ENCODE assay signal across 23 mouse cellular contexts in genomic region chr10:8657176-8658023, GRCm38 (mm10).
DNase-seq lines count a peak whose midpoint lies in the region; TF ChIP-seq lines count a peak whose summit lies in the region.
"Had no signal": no experiment of that assay in that cellular context is flagged by ENCODE, and none has a peak within 500 bp of the region (broad histone marks: within the 10 kb centered on the region; RNA-seq: fewer than 3 reads in every experiment).

No protein-coding gene starts in this region.

- TF ChIP-seq POLR2A in liver, adult 2 months (IDR thresholded peaks at IDR 0.05; ENCODE audit: extremely low read depth, insufficient read depth, low read length): no peak

- no peak for TF ChIP-seq CTCF in liver, adult 2 months (IDR thresholded peaks at IDR 0.05; ENCODE audit: low read depth, low read length)

- peaks cover 11% of the 10 kb centered on the region for H3K4me1 ChIP-seq in liver, adult 2 months (ENCODE audit: control insufficient read depth, insufficient read depth, low read length)
- H3K4me1 ChIP-seq: embryonic facial prominence, embryonic 10.5 days; embryonic facial prominence, embryonic 15.5 days; forebrain, embryonic 13.5 days; hindbrain, embryonic 12.5 days; intestine, embryonic 15.5 days had no signal

- no peaks in the 10 kb centered on the region for H3K36me3 ChIP-seq in liver, adult 2 months (ENCODE audit: control insufficient read depth, insufficient read depth, low read length)
- H3K36me3 ChIP-seq: embryonic facial prominence, embryonic 10.5 days; embryonic facial prominence, embryonic 15.5 days; heart, embryonic 13.5 days; hindbrain, embryonic 12.5 days; intestine, embryonic 15.5 days had no signal

- H3K27ac ChIP-seq in liver, adult 2 months (replicated peaks; ENCODE audit: insufficient read depth, low read depth, low read length): peak overlapping the region; percentile 50
- H3K27ac ChIP-seq: embryonic facial prominence, embryonic 10.5 days; embryonic facial prominence, embryonic 15.5 days; forebrain, embryonic 13.5 days; heart, embryonic 13.5 days; hindbrain, embryonic 12.5 days; hindbrain, postnatal 0 days; intestine, embryonic 15.5 days; kidney, postnatal 0 days; stomach, postnatal 0 days had no signal

- no peaks in the 10 kb centered on the region for H3K27me3 ChIP-seq in liver, adult 2 months (ENCODE audit: control insufficient read depth, insufficient read depth, low read length)
- H3K27me3 ChIP-seq: CH12.LX; embryonic facial prominence, embryonic 15.5 days; forebrain, embryonic 13.5 days; heart, embryonic 13.5 days; hindbrain, embryonic 12.5 days; intestine, embryonic 15.5 days had no signal

- H3K9ac ChIP-seq in liver, adult 2 months (ENCODE audit: low read depth, low read length): no peak overlapping the region
- H3K9ac ChIP-seq: embryonic facial prominence, embryonic 15.5 days; forebrain, embryonic 13.5 days; heart, embryonic 13.5 days; hindbrain, embryonic 12.5 days; intestine, embryonic 15.5 days had no signal

- WGBS in liver, adult 2 months: 42% methylated on average over 2 of the region's 2 CpGs

- peak; percentile 19 for DNase-seq in adrenal gland, adult 2 months
- DNase-seq in adrenal gland, postnatal 4 days (ENCODE audit: low spot score in 2 of 2): no peak
- peak; percentile 73 for DNase-seq in liver, adult 2 months (ENCODE audit: extremely low read depth, low read depth, low spot score)
- DNase-seq in liver: no peak
- peak; percentile 9 for DNase-seq in lung, postnatal 25 days (ENCODE audit: low spot score)
- DNase-seq in lung, adult 18-20 months: no peak
- no peak for DNase-seq in thymus, postnatal 10 days (ENCODE audit: low spot score in 2 of 2)
- no peak for DNase-seq in layer of hippocampus, postnatal 25 days (ENCODE audit: extremely low spot score in 1 of 2, low spot score in 1 of 2)
- DNase-seq: cerebellum, adult 2 months; cerebellum, postnatal 14 days; right cerebral cortex, postnatal 25 days; thymus, adult 18-20 months; thymus, postnatal 36 days had no signal

- no peaks in the 10 kb centered on the region for H3K79me2 ChIP-seq in liver, adult 2 months (ENCODE audit: control insufficient read depth, insufficient read depth, low read length)

- H3K4me3 ChIP-seq in liver, adult 2 months (ENCODE audit: insufficient read depth, low read depth, low read length): no peak overlapping the region
- H3K4me3 ChIP-seq: embryonic facial prominence, embryonic 10.5 days; embryonic facial prominence, embryonic 15.5 days; forebrain, embryonic 13.5 days; heart, embryonic 13.5 days; hindbrain, embryonic 12.5 days; intestine, embryonic 15.5 days had no signal

Comparison
In these comparisons a context has a peak if more than half of its experiments do, and no peak if none do; other contexts are left out.
1. DNase-seq: peak in adrenal gland, adult 2 months (single experiment), liver, adult 2 months (single experiment) and lung, postnatal 25 days (single experiment); none in adrenal gland, postnatal 4 days (0 of 2), liver (single experiment), lung, adult 18-20 months (0 of 2), thymus, postnatal 10 days (0 of 2) and layer of hippocampus, postnatal 25 days (0 of 2).